Mouse (Mus musculus) WW6 (cell line): ENCODE results near the gene Tkt.

Experiments used
- DNase-seq: peaks from one replicate; pipeline ENCODE4 v3.0.0-alpha.2; 2013; ENCODE audit warnings: low read depth, low spot score

Gene Tkt

GRCm38 (mm10) chr14:30584497-30585251 is 36.5 kb downstream of the Tkt start:
- no peak for DNase-seq

DNA sequence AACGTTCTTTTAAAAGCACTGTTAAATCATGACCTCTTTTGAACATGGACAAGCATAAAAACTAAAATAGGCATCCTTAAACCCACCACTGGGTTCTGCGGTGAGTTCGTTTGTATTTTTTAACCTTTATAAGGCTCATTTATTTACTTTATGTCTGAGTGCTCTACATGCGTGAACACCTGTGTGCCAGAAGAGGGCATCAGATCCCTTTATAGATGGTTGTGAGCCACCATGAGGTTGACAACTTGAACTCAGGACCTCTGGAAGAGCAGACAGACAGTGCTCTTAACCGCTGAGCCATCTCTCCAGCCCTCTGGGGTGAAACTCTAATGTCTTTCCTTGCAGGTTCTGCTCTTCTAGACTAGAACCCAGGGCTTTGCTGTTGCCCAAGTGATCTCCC is 37.2 kb downstream of the Tkt start:
- DNase-seq: no peak

- no peak for DNase-seq
Observed at GRCm38 (mm10) chr14:30586780-30587461, 38.8 kb downstream of the Tkt start.

- no peak for DNase-seq
Observed at GRCm38 (mm10) chr14:30590041-30590645, 42.0 kb downstream of the Tkt start.

- DNase-seq: no peak
Observed at GRCm38 (mm10) chr14:30590918-30591317, 42.8 kb downstream of the Tkt start.

DNA sequence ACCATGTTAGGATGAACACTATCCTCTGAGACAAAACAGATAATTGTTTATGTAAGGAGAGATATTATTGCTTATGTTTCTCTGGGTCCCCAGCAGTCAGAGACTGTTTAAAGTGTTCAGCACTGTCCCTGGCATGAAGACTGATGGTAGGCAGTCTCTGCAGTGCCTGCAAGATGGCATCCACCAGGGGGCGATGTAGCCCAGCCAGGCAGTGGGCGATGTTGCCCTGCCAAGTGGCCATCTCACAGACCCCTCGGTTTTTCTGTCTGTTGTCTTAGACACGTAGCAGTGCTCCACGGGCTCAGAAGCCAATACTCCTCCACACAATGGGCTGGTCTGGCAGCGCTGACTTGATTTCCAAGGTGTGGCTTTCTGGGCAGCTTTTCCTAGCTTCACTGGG is 43.3 kb downstream of the Tkt start:
- no peak for DNase-seq

GRCm38 (mm10) chr14:30593279-30594091 is 45.3 kb downstream of the Tkt start:
- DNase-seq: no peak

- DNase-seq: no peak
Observed at GRCm38 (mm10) chr14:30594092-30594695, 46.0 kb downstream of the Tkt start.

GRCm38 (mm10) chr14:30595576-30596313 is 47.6 kb downstream of the Tkt start:
- no peak for DNase-seq

GRCm38 (mm10) chr14:30596407-30596806 is 48.2 kb downstream of the Tkt start:
- DNase-seq: no peak

GRCm38 (mm10) chr14:30597142-30597541 is 49.0 kb downstream of the Tkt start:
- no peak for DNase-seq

DNA sequence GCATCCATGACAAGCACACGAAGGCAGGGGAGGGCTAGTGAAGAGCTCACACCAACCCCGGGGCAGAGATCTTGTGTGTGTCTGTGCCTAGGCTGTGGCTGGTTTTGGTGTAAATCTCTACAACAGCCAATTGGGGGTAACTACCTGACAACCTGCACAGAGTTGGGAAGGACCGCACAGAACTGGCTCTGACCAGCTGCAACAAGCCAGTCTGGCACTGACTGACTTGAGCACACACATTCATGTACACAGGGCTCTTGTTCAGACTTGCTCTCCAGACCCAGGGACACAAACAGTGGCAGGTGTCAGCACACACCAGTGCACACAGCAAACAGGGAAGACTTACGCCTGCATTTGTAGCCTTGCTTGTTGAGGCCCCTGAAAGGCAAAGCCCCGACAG is 58.7 kb downstream of the Tkt start:
- DNase-seq: no peak

- no peak for DNase-seq
Observed at GRCm38 (mm10) chr14:30607696-30608095, 59.5 kb downstream of the Tkt start.

- DNase-seq: no peak
Observed at GRCm38 (mm10) chr14:30608176-30608575, 60.0 kb downstream of the Tkt start.

GRCm38 (mm10) chr14:30609499-30609898 is 61.3 kb downstream of the Tkt start:
- DNase-seq: no peak

- no peak for DNase-seq
Observed at GRCm38 (mm10) chr14:30610304-30610703, 62.1 kb downstream of the Tkt start.

- no peak for DNase-seq
Observed at GRCm38 (mm10) chr14:30610940-30611339, 62.8 kb downstream of the Tkt start.

DNA sequence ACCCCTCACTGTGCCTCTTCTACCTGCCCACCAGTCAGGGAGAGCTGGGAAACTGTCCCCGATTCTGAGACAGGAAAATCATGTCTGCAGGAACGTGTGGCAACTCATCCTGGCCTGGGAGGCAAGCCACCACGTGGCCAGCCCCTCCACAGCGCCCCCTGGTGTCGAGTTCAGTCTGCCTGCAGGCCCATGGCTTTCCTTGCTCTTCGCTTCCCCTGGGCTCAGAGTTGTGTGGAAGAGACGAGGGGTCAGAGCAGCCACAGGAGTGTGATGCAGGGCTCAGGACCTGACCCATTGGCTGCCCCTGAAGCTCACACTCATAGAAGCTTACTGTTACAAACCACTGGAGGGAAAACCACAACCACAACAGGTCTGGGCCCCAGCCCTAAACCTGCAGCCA is 64.4 kb downstream of the Tkt start:
- DNase-seq: peak; percentile 62

- no peak for DNase-seq
Observed at GRCm38 (mm10) chr14:30612962-30613715, 65.0 kb downstream of the Tkt start.

DNA sequence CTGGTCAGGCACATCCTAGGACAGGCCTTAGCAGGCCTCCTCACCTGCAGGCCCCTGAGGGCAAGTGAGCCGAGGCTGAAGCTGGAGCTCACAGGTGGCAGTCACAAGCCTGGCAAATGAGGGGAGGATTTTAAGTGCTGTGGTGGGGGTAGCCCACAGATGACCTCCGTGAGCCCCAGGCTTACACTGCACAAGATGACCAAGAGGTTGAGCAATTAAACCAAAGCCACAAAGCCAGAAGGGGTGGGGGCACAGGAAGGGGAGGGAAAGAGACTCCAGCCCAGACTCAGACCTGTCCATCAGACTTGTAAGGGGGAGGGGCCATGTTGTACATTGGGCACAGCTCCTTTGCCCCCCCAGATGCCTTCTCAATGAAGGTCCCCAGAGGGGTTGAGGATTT is 68.6 kb downstream of the Tkt start:
- DNase-seq: no peak
